Mouse (Mus musculus) lung, postnatal 0 days (tissue): ENCODE data around the gene Abhd17c. TPM values are rescaled to one million over a fixed set of nuclear protein-coding genes. Genes with fewer than 3 reads are reported as not detected.

Source experiments
- ATAC-seq: fragments of 200-750 bp; cut with Nextera tagmentation; 2 replicates; pipeline ENCODE4 v1.8.0; 2017; ENCODE audit warnings: moderate library complexity
- DNase-seq: peaks from one replicate; pipeline ENCODE4 v3.0.0-alpha.2; 2016; ENCODE audit warnings: low spot score
- H3K27ac ChIP-seq: fragments of 300-500 bp; sonication (generic); 2 replicates; pipeline ENCODE4 v1.5.1; 2014; ENCODE audit warnings: antibody characterized with exemption, mild to moderate bottlenecking, low read length, mixed read lengths
- H3K27me3 ChIP-seq: fragments of 300-500 bp; sonication (generic); replicated peaks from 2 replicates; pipeline ENCODE4 v1.6.1; 2014; ENCODE audit warnings: low read length, mixed read lengths; ENCODE audit not compliant: insufficient read depth
- H3K36me3 ChIP-seq: fragments of 300-500 bp; sonication (generic); 2 replicates; pipeline ENCODE4 v1.6.1; 2014; ENCODE audit warnings: low read length, mixed read lengths; ENCODE audit not compliant: insufficient read depth
- H3K4me1 ChIP-seq: fragments of 300-500 bp; sonication (generic); 2 replicates; pipeline ENCODE4 v1.6.1; 2014; ENCODE audit warnings: antibody characterized with exemption, low read depth, low read length, mixed read lengths; ENCODE audit not compliant: insufficient read depth
- H3K4me2 ChIP-seq: fragments of 300-500 bp; sonication (generic); replicated peaks from 2 replicates; pipeline ENCODE4 v1.6.1; 2014; ENCODE audit warnings: low read depth, mild to moderate bottlenecking, low read length, moderate library complexity, mixed read lengths
- H3K4me3 ChIP-seq: fragments of 300-500 bp; sonication (generic); 2 replicates; pipeline ENCODE4 v1.5.1; 2014; ENCODE audit warnings: low read depth, low read length
- H3K9ac ChIP-seq: fragments of 300-500 bp; sonication (generic); replicated peaks from 2 replicates; pipeline ENCODE4 v1.6.1; 2014; ENCODE audit warnings: low read depth, mild to moderate bottlenecking
- H3K9me3 ChIP-seq: fragments of 300-500 bp; sonication (generic); 2 replicates; pipeline ENCODE4 v1.6.1; 2016; ENCODE audit warnings: low read length, mixed read lengths
- CTCF ChIP-seq: IDR thresholded peaks from 2 replicates; pipeline ENCODE4 v1.5.1; 2016; ENCODE audit warnings: antibody characterized with exemption, mild to moderate bottlenecking
- EP300 ChIP-seq: IDR thresholded peaks from 2 replicates; pipeline ENCODE4 v1.6.1; 2016; ENCODE audit warnings: antibody characterized with exemption, mild to moderate bottlenecking, control low read depth
- WGBS: fragments of 180-500 bp; shearing (Covaris S2); extraction: QIAGEN DNeasy Blood & Tissue Kit; methylation state at CpG from one replicate; pipeline ENCODE4 v1.1.7; 2014; 5-methylcytosine and 5-hydroxymethylcytosine counted together
- polyA plus RNA-seq: library from polyadenylated mRNA; unstranded; fragments of >200 nt; fragmentation: Nextera tagmentation; extraction: Ambion mirVana; gene quantifications from 2 replicates; pipeline ENCODE4 v1.2.1, GENCODE M21; 2015

The Abhd17c gene
- polyA plus RNA-seq, 1 experiment from 2014 or later = 91.3 TPM

- Histone ChIP-seq H3K9me3 (no peaks in the 10 kb centered on the region), H3K27me3 (no peaks in the 10 kb centered on the region), H3K4me2 (peak overlapping the region; percentile 83), H3K4me1 (peaks cover 21% of the 10 kb centered on the region; the same call in 1 of the 2 replicates), H3K4me3 (peak overlapping the region; percentile 96), H3K9ac (peak overlapping the region; percentile 82; the same call in 1 of the 2 replicates), H3K27ac (peak overlapping the region; percentile 10), H3K36me3 (no peaks in the 10 kb centered on the region)
- ATAC-seq (no peak), DNase-seq (no peak)
- TF ChIP-seq EP300 (no peak), CTCF (no peak)
- 32% methylated on average over 4 of the region's 4 CpGs for WGBS
Observed at GRCm38 (mm10) chr7:84149821-84150220, 1.9 kb downstream of the Abhd17c start.

GRCm38 (mm10) chr7:84148896-84149295, 2.8 kb downstream of the Abhd17c start:
- peaks cover 30% of the 10 kb centered on the region for H3K4me1 ChIP-seq
- H3K27ac ChIP-seq = no peak overlapping the region
- no peaks in the 10 kb centered on the region for H3K27me3 ChIP-seq
- no peaks in the 10 kb centered on the region for H3K9me3 ChIP-seq
- H3K9ac ChIP-seq = no peak overlapping the region
- 74% methylated on average over 3 of the region's 3 CpGs for WGBS
- TF ChIP-seq CTCF = no peak
- TF ChIP-seq EP300 = 0 out of 2 replicates have a peak, but pooled peaks have one; percentile 17
- no peak for ATAC-seq
- peak overlapping the region; percentile 96 for H3K4me3 ChIP-seq
- H3K36me3 ChIP-seq = no peaks in the 10 kb centered on the region
- no peak for DNase-seq
- peak overlapping the region; percentile 83 for H3K4me2 ChIP-seq

GRCm38 (mm10) chr7:84147746-84148145, 3.9 kb downstream of the Abhd17c start:
- DNase-seq (no peak), ATAC-seq (no peak)
- Histone ChIP-seq H3K4me2 (peak overlapping the region; percentile 83; the same call in 1 of the 2 replicates), H3K27ac (no peak overlapping the region), H3K4me3 (no peak overlapping the region), H3K9ac (no peak overlapping the region), H3K36me3 (no peaks in the 10 kb centered on the region), H3K4me1 (peaks cover 41% of the 10 kb centered on the region), H3K27me3 (no peaks in the 10 kb centered on the region), H3K9me3 (no peaks in the 10 kb centered on the region)
- no peak for TF ChIP-seq CTCF
- TF ChIP-seq EP300 = peak; percentile 77
- 68% methylated on average over 1 of the region's 1 CpGs for WGBS

GRCm38 (mm10) chr7:84145633-84146032, 6.1 kb downstream of the Abhd17c start:
- DNase-seq (no peak), ATAC-seq (no peak)
- Histone ChIP-seq H3K27me3 (no peaks in the 10 kb centered on the region), H3K4me2 (peak overlapping the region; percentile 9; the same call in 1 of the 2 replicates), H3K27ac (peak overlapping the region; percentile 34; the same call in 1 of the 2 replicates), H3K4me3 (no peak overlapping the region), H3K9me3 (no peaks in the 10 kb centered on the region), H3K9ac (no peak overlapping the region), H3K4me1 (peaks cover 58% of the 10 kb centered on the region), H3K36me3 (no peaks in the 10 kb centered on the region)
- 53% methylated on average over 2 of the region's 2 CpGs for WGBS
- TF ChIP-seq EP300 (no peak), CTCF (no peak)

GRCm38 (mm10) chr7:84142736-84143473, 8.8 kb downstream of the Abhd17c start:
- WGBS = 38% methylated on average over 7 of the region's 7 CpGs
- TF ChIP-seq CTCF (no peak), EP300 (peak; percentile 45; the same call in 1 of the 2 replicates)

GRCm38 (mm10) chr7:84142196-84142595, 9.5 kb downstream of the Abhd17c start:
- WGBS = 58% methylated on average over 4 of the region's 4 CpGs
- Histone ChIP-seq H3K9me3 (no peaks in the 10 kb centered on the region), H3K27ac (peak overlapping the region; percentile 87), H3K9ac (no peak overlapping the region), H3K4me2 (no peak overlapping the region), H3K4me1 (peaks cover 69% of the 10 kb centered on the region), H3K4me3 (no peak overlapping the region), H3K27me3 (no peaks in the 10 kb centered on the region), H3K36me3 (no peaks in the 10 kb centered on the region)
- peak; percentile 85 for ATAC-seq
- TF ChIP-seq CTCF (no peak), EP300 (peak; percentile 100)
- peak; percentile 91 for DNase-seq

More at GRCm38 (mm10) chr7:84142736-84143473, 8.8 kb downstream of the Abhd17c start:
- Histone ChIP-seq H3K4me3 (no peak overlapping the region), H3K27ac (peak overlapping the region; percentile 87), H3K4me2 (0 out of 2 replicates have a peak overlapping the region, but pooled peaks have one; percentile 3), H3K27me3 (no peaks in the 10 kb centered on the region), H3K36me3 (no peaks in the 10 kb centered on the region), H3K9me3 (no peaks in the 10 kb centered on the region), H3K4me1 (peaks cover 69% of the 10 kb centered on the region), H3K9ac (no peak overlapping the region)
- ATAC-seq (0 out of 2 replicates have a peak, but pooled peaks have one; percentile 4), DNase-seq (peak; percentile 72)
